Mouse (Mus musculus): ENCODE results near the gene Adk. TPM values are rescaled to one million over a fixed set of nuclear protein-coding genes. Genes with fewer than 3 reads are reported as not detected.

Adk gene
- polyA plus RNA-seq, 1 experiment from 2014 or later, result 33.5 TPM

GRCm38 (mm10) chr14:21100876-21101275 lies 48.5 kb downstream of the Adk start:
- Histone ChIP-seq H3K9me3 (ENCODE audit: control insufficient read depth, low read length) (no peaks in the 10 kb centered on the region), H3K27ac (ENCODE audit: low read depth, low read length) (no peak overlapping the region), H3K4me1 (ENCODE audit: control insufficient read depth, insufficient read depth, low read length) (no peaks in the 10 kb centered on the region), H3K36me3 (ENCODE audit: control insufficient read depth, insufficient read depth, low read length) (no peaks in the 10 kb centered on the region), H3K4me2 (ENCODE audit: low read depth, low read length) (no peak overlapping the region), H3K27me3 (ENCODE audit: control insufficient read depth, insufficient read depth, low read length) (no peaks in the 10 kb centered on the region), H3K4me3 (ENCODE audit: low read depth, low read length) (no peak overlapping the region), H3K9ac (replicated peaks; ENCODE audit: low read depth, low read length) (no peak overlapping the region)
- no peak for ATAC-seq (ENCODE audit: low read depth)
- WGBS, result 78% methylated on average over 2 of the region's 2 CpGs

DNA sequence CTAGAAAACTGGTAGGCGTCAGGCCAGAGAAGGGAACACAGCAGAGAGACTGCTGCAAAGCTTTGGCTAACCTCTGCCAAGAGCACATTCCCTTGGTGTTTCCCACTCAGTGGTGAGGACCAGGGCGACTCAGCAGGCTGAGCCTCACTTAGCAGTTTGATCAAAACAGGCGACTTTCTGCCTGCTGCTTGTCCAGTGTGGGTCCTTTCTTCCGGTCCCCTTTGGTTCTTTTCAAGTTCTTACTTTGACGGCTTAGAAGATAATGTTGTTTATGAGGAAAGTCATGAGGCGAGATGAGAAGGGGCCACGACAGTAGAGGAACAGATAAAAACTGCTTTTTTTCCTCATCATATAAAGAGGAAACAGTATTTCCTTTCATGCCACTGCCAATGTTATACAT lies 49.2 kb downstream of the Adk start:
- WGBS, result 71% methylated on average over 7 of the region's 7 CpGs

GRCm38 (mm10) chr14:21102666-21103203 lies 50.4 kb downstream of the Adk start:
- Histone ChIP-seq H3K4me3 (ENCODE audit: low read depth, low read length) (no peak overlapping the region), H3K27ac (ENCODE audit: low read depth, low read length) (no peak overlapping the region), H3K4me1 (ENCODE audit: control insufficient read depth, insufficient read depth, low read length) (no peaks in the 10 kb centered on the region), H3K9me3 (ENCODE audit: control insufficient read depth, low read length) (no peaks in the 10 kb centered on the region), H3K36me3 (ENCODE audit: control insufficient read depth, insufficient read depth, low read length) (no peaks in the 10 kb centered on the region), H3K4me2 (ENCODE audit: low read depth, low read length) (no peak overlapping the region), H3K27me3 (ENCODE audit: control insufficient read depth, insufficient read depth, low read length) (no peaks in the 10 kb centered on the region), H3K9ac (replicated peaks; ENCODE audit: low read depth, low read length) (no peak overlapping the region)
- WGBS, result 92% methylated on average over 4 of the region's 4 CpGs
- ATAC-seq (ENCODE audit: low read depth), result no peak

More for the DNA sequence above, 49.2 kb downstream of the Adk start:
- no peak overlapping the region for H3K4me2 ChIP-seq (ENCODE audit: low read depth, low read length)
- no peaks in the 10 kb centered on the region for H3K27me3 ChIP-seq (ENCODE audit: control insufficient read depth, insufficient read depth, low read length)
- no peaks in the 10 kb centered on the region for H3K36me3 ChIP-seq (ENCODE audit: control insufficient read depth, insufficient read depth, low read length)
- no peak overlapping the region for H3K9ac ChIP-seq (replicated peaks; ENCODE audit: low read depth, low read length)
- H3K27ac ChIP-seq (ENCODE audit: low read depth, low read length), result no peak overlapping the region
- no peak overlapping the region for H3K4me3 ChIP-seq (ENCODE audit: low read depth, low read length)
- H3K4me1 ChIP-seq (ENCODE audit: control insufficient read depth, insufficient read depth, low read length), result no peaks in the 10 kb centered on the region
- no peaks in the 10 kb centered on the region for H3K9me3 ChIP-seq (ENCODE audit: control insufficient read depth, low read length)
- ATAC-seq (ENCODE audit: low read depth), result no peak

GRCm38 (mm10) chr14:21105049-21105448 lies 52.7 kb downstream of the Adk start:
- no peaks in the 10 kb centered on the region for H3K4me1 ChIP-seq (ENCODE audit: control insufficient read depth, insufficient read depth, low read length)
- ATAC-seq (ENCODE audit: low read depth), result no peak
- H3K27me3 ChIP-seq (ENCODE audit: control insufficient read depth, insufficient read depth, low read length), result no peaks in the 10 kb centered on the region
- no peaks in the 10 kb centered on the region for H3K9me3 ChIP-seq (ENCODE audit: control insufficient read depth, low read length)
- no peaks in the 10 kb centered on the region for H3K36me3 ChIP-seq (ENCODE audit: control insufficient read depth, insufficient read depth, low read length)
- H3K4me2 ChIP-seq (ENCODE audit: low read depth, low read length), result no peak overlapping the region
- no peak overlapping the region for H3K4me3 ChIP-seq (ENCODE audit: low read depth, low read length)
- no peak overlapping the region for H3K27ac ChIP-seq (ENCODE audit: low read depth, low read length)
- H3K9ac ChIP-seq (replicated peaks; ENCODE audit: low read depth, low read length), result no peak overlapping the region

DNA sequence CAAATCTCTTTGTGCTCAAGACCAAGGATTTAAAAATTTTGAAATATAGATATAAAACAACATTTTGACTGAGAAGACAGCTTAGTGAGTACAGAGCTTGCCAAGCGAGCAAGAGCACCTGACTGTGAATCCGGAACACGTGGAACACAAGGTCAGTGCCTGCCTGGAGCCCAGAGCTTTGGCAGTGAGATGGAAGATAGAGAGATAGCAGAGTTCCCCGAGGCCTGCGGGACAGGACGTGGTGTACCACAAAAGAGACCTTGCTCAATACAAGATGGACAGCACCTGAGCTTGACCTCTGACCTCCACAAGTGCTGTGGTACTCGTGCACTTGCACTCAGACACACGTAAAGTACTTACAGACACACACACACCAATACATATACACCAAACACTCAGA lies 54.2 kb downstream of the Adk start:
- Histone ChIP-seq H3K27ac (ENCODE audit: low read depth, low read length) (no peak overlapping the region), H3K4me2 (ENCODE audit: low read depth, low read length) (no peak overlapping the region), H3K9me3 (ENCODE audit: control insufficient read depth, low read length) (no peaks in the 10 kb centered on the region), H3K9ac (replicated peaks; ENCODE audit: low read depth, low read length) (no peak overlapping the region), H3K4me1 (ENCODE audit: control insufficient read depth, insufficient read depth, low read length) (no peaks in the 10 kb centered on the region), H3K4me3 (ENCODE audit: low read depth, low read length) (no peak overlapping the region), H3K27me3 (ENCODE audit: control insufficient read depth, insufficient read depth, low read length) (no peaks in the 10 kb centered on the region), H3K36me3 (ENCODE audit: control insufficient read depth, insufficient read depth, low read length) (no peaks in the 10 kb centered on the region)
- 90% methylated on average over 8 of the region's 8 CpGs for WGBS
- no peak for ATAC-seq (ENCODE audit: low read depth)

DNA sequence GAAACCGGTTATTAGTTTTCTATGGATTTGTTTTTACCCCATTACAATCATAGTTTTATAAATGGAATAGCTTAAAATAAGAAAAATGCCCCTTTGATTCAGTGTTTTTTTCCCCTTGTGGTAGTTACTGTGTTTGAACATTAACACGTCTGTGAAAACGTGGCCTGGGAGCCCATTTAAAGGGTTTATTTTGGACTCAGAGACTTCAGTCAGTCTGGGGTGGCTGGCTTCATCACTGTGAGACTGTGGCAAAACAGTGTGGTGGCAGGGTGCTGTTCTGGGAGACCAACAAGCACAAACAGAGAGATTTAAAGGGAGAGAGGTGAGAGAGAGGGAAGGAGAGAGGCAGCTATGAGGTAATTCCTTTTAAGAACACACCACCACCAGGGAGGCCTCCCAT lies 55.2 kb downstream of the Adk start:
- Histone ChIP-seq H3K9me3 (ENCODE audit: control insufficient read depth, low read length) (no peaks in the 10 kb centered on the region), H3K4me3 (ENCODE audit: low read depth, low read length) (no peak overlapping the region), H3K4me1 (ENCODE audit: control insufficient read depth, insufficient read depth, low read length) (no peaks in the 10 kb centered on the region), H3K4me2 (ENCODE audit: low read depth, low read length) (no peak overlapping the region), H3K9ac (replicated peaks; ENCODE audit: low read depth, low read length) (no peak overlapping the region), H3K36me3 (ENCODE audit: control insufficient read depth, insufficient read depth, low read length) (no peaks in the 10 kb centered on the region), H3K27ac (ENCODE audit: low read depth, low read length) (no peak overlapping the region), H3K27me3 (ENCODE audit: control insufficient read depth, insufficient read depth, low read length) (no peaks in the 10 kb centered on the region)
- WGBS, result 76% methylated on average over 3 of the region's 3 CpGs
- no peak for ATAC-seq (ENCODE audit: low read depth)

DNA sequence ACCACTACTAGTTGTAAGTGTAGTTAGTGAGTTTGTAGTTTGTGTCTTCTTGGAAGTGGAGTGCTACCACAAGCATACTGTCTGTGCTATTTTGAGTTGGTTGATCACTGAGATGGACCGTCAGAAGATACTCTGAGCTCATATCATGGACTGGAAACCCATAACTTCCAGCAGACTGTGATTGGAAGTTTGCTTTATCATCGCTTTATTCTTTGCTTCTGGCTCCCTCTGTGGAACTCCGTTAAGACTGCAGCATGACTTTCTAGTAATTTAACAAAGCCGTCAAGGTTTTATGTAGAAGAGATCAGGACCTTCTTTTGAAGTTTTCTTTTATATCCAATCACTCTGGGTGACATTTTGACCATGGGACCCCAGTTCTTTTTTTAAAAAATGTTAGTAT lies 58.1 kb downstream of the Adk start:
- no peak overlapping the region for H3K27ac ChIP-seq (ENCODE audit: low read depth, low read length)
- H3K9me3 ChIP-seq (ENCODE audit: control insufficient read depth, low read length), result no peaks in the 10 kb centered on the region
- no peaks in the 10 kb centered on the region for H3K4me1 ChIP-seq (ENCODE audit: control insufficient read depth, insufficient read depth, low read length)
- ATAC-seq (ENCODE audit: low read depth), result no peak
- H3K36me3 ChIP-seq (ENCODE audit: control insufficient read depth, insufficient read depth, low read length), result no peaks in the 10 kb centered on the region
- 83% methylated on average over 4 of the region's 4 CpGs for WGBS
- H3K27me3 ChIP-seq (ENCODE audit: control insufficient read depth, insufficient read depth, low read length), result no peaks in the 10 kb centered on the region
- H3K4me2 ChIP-seq (ENCODE audit: low read depth, low read length), result no peak overlapping the region
- H3K4me3 ChIP-seq (ENCODE audit: low read depth, low read length), result no peak overlapping the region
- H3K9ac ChIP-seq (replicated peaks; ENCODE audit: low read depth, low read length), result no peak overlapping the region

DNA sequence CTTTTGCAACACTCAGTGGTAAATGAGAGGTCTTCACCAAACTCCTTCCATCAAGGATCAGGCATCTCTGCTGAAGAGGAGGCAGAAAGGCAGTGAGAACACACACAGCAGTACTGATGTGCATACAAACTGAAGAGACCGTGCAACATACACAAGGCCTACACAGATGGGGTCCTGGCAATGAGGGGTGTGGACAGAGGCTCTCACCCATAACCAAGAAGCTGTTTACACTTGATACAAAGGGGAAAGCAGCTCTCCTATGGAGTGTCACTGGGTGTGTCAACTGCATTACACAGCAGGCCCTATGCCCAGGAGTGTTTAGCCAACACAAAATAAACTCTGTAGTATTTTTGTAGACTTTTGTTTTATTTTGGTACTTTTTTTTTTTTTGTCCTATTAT lies 59.1 kb downstream of the Adk start:
- H3K4me2 ChIP-seq (ENCODE audit: low read depth, low read length), result no peak overlapping the region
- no peak overlapping the region for H3K4me3 ChIP-seq (ENCODE audit: low read depth, low read length)
- no peaks in the 10 kb centered on the region for H3K27me3 ChIP-seq (ENCODE audit: control insufficient read depth, insufficient read depth, low read length)
- no peaks in the 10 kb centered on the region for H3K36me3 ChIP-seq (ENCODE audit: control insufficient read depth, insufficient read depth, low read length)
- no peaks in the 10 kb centered on the region for H3K4me1 ChIP-seq (ENCODE audit: control insufficient read depth, insufficient read depth, low read length)
- no peak overlapping the region for H3K9ac ChIP-seq (replicated peaks; ENCODE audit: low read depth, low read length)
- no peaks in the 10 kb centered on the region for H3K9me3 ChIP-seq (ENCODE audit: control insufficient read depth, low read length)
- no peak for ATAC-seq (ENCODE audit: low read depth)
- WGBS, result 79% methylated on average over 1 of the region's 1 CpGs
- H3K27ac ChIP-seq (ENCODE audit: low read depth, low read length), result no peak overlapping the region

GRCm38 (mm10) chr14:21112174-21112573 lies 59.8 kb downstream of the Adk start:
- whole genome bisulfite sequencing, result 92% methylated on average over 5 of the region's 5 CpGs

GRCm38 (mm10) chr14:21112742-21113141 lies 60.4 kb downstream of the Adk start:
- Histone ChIP-seq H3K36me3 (ENCODE audit: control insufficient read depth, insufficient read depth, low read length) (no peaks in the 10 kb centered on the region), H3K9me3 (ENCODE audit: control insufficient read depth, low read length) (no peaks in the 10 kb centered on the region), H3K27me3 (ENCODE audit: control insufficient read depth, insufficient read depth, low read length) (no peaks in the 10 kb centered on the region), H3K4me3 (ENCODE audit: low read depth, low read length) (no peak overlapping the region), H3K4me1 (ENCODE audit: control insufficient read depth, insufficient read depth, low read length) (no peaks in the 10 kb centered on the region), H3K9ac (replicated peaks; ENCODE audit: low read depth, low read length) (no peak overlapping the region), H3K4me2 (ENCODE audit: low read depth, low read length) (no peak overlapping the region), H3K27ac (ENCODE audit: low read depth, low read length) (no peak overlapping the region)
- no peak for ATAC-seq (ENCODE audit: low read depth)
- WGBS, result 86% methylated on average over 6 of the region's 6 CpGs

More at GRCm38 (mm10) chr14:21112174-21112573, 59.8 kb downstream of the Adk start:
- Histone ChIP-seq H3K9me3 (ENCODE audit: control insufficient read depth, low read length) (no peaks in the 10 kb centered on the region), H3K4me3 (ENCODE audit: low read depth, low read length) (no peak overlapping the region), H3K4me1 (ENCODE audit: control insufficient read depth, insufficient read depth, low read length) (no peaks in the 10 kb centered on the region), H3K9ac (replicated peaks; ENCODE audit: low read depth, low read length) (no peak overlapping the region), H3K27me3 (ENCODE audit: control insufficient read depth, insufficient read depth, low read length) (no peaks in the 10 kb centered on the region), H3K27ac (ENCODE audit: low read depth, low read length) (no peak overlapping the region), H3K36me3 (ENCODE audit: control insufficient read depth, insufficient read depth, low read length) (no peaks in the 10 kb centered on the region), H3K4me2 (ENCODE audit: low read depth, low read length) (no peak overlapping the region)
- ATAC-seq (ENCODE audit: low read depth), result no peak
